In the genomic region with DNA sequence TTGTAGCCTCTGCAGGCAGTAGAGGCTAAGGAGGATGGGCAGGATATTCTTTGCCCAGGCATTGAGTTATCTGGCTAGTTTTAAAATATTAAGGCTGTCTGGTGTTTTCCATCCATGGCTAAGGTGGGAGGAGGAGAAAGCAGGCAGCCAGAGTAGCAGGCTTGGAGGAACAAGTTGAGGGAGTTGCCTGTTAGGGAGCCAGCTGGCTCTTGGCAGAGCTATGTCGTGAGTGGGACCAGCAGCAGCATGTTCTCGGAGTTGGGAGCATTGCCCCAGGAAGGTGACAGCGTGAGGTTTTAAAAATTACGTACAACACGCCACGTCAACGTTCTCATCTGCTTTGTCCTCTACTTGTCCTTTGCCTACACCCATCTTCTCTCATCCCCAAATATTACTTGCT, we compare ENCODE assay signal across 9 mouse cellular contexts.
"Had no signal": no experiment of that assay in that cellular context is flagged by ENCODE, and none has a peak within 500 bp of the region (broad histone marks: within the 10 kb centered on the region; RNA-seq: fewer than 3 reads in every experiment).

No protein-coding gene starts in this region.

- ATAC-seq: intestine, embryonic 15.5 days; liver, embryonic 12.5 days; midbrain, embryonic 15.5 days had no signal

- DNase-seq: kidney, adult 18-20 months; kidney, postnatal 10 days; lung, postnatal 14 days; retina, postnatal 1 day; right cerebral cortex, postnatal 25 days; thymus, postnatal 14 days had no signal
